17 mouse cellular contexts compared by ENCODE assay signal in genomic region chr15:77144960-77145359, GRCm38 (mm10).
"Had no signal": no experiment of that assay in that cellular context is flagged by ENCODE, and none has a peak within 500 bp of the region (broad histone marks: within the 10 kb centered on the region; RNA-seq: fewer than 3 reads in every experiment).

No protein-coding gene starts in this region.

- ATAC-seq: midbrain, embryonic 16.5 days had no signal

- H3K27me3 ChIP-seq: midbrain, embryonic 12.5 days; neural tube, embryonic 12.5 days had no signal

- H3K9ac ChIP-seq: lung, embryonic 14.5 days; midbrain, embryonic 12.5 days; neural tube, embryonic 12.5 days had no signal

- H3K9me3 ChIP-seq: midbrain, embryonic 10.5 days; midbrain, embryonic 12.5 days; neural tube, embryonic 12.5 days had no signal

- H3K36me3 ChIP-seq: midbrain, embryonic 10.5 days had no signal

- H3K27ac ChIP-seq: midbrain, embryonic 10.5 days; midbrain, embryonic 12.5 days; neural tube, embryonic 12.5 days had no signal

- DNase-seq: lung, adult 18-20 months; lung, embryonic 14.5 days; lung, postnatal 10 days; lung, postnatal 4 days; midbrain, embryonic 14.5 days; retina, postnatal 1 day; right cerebral cortex, adult 18-20 months; right cerebral cortex, postnatal 25 days; right cerebral cortex, postnatal 4 days; spleen, adult 18-20 months; thymus, adult 18-20 months; thymus, postnatal 14 days; thymus, postnatal 36 days had no signal

- H3K4me2 ChIP-seq: lung, embryonic 14.5 days; midbrain, embryonic 12.5 days; neural tube, embryonic 12.5 days had no signal

- H3K4me3 ChIP-seq: midbrain, embryonic 10.5 days; midbrain, embryonic 12.5 days; neural tube, embryonic 12.5 days had no signal
